Comparison of ENCODE assay signal across 12 mouse cellular contexts in genomic region chr12:105543751-105544150, GRCm38 (mm10). TPM values are rescaled to one million over a fixed set of nuclear protein-coding genes. Genes with fewer than 3 reads are reported as not detected.
A peak's percentile ranks its signal among the peaks of the same experiment; 100 is the strongest.
DNase-seq lines count a peak whose midpoint lies in the region.
"Had no signal": no experiment of that assay in that cellular context is flagged by ENCODE, and none has a peak within 500 bp of the region (broad histone marks: within the 10 kb centered on the region; RNA-seq: fewer than 3 reads in every experiment).

No protein-coding gene starts in this region.

- peak; percentile 39 for DNase-seq in layer of hippocampus, adult 11-12 months (ENCODE audit: low spot score)
- DNase-seq in layer of hippocampus, postnatal 10 days (ENCODE audit: low spot score in 2 of 2) = no peak
- DNase-seq in 3T3-L1 (ENCODE audit: low read depth, low spot score) (peak; percentile 85), NIH3T3 (ENCODE audit: low read depth) (peak; percentile 52)
- peak; percentile 57 to 67 for DNase-seq in left cerebral cortex, adult 9 months (ENCODE audit: low spot score in 2 of 2)
- no peak for DNase-seq in T-cell, adult 2 months (ENCODE audit: low spot score)
- DNase-seq in ovary, postnatal 36 days (ENCODE audit: low spot score) = no peak
- DNase-seq: adrenal gland, adult 8-10 months; cerebellum, adult 11-12 months; gastrocnemius, adult 2 months; liver, postnatal 0 days; midbrain, embryonic 14.5 days had no signal

RNA-seq across cellular contexts. Expression of gene Bdkrb2, which starts 19.3 kb away (rescaled TPM):
- under 1 TPM; 0.57 to 0.60 TPM for total RNA-seq in layer of hippocampus, postnatal 10 days (2021)

RNA-seq across cellular contexts. Expression of gene Bdkrb1, which starts 59.1 kb away (rescaled TPM):
- not detected for total RNA-seq in layer of hippocampus, postnatal 10 days (2021)
- total RNA-seq: adrenal gland, adult 8-10 months had no signal

Comparison
In these comparisons a context has a peak if more than half of its experiments do, and no peak if none do; other contexts are left out.
1. DNase-seq: peak in layer of hippocampus, adult 11-12 months (single experiment), 3T3-L1 (single experiment), NIH3T3 (single experiment) and left cerebral cortex, adult 9 months (2 of 2); none in layer of hippocampus, postnatal 10 days (0 of 2), T-cell, adult 2 months (single experiment) and ovary, postnatal 36 days (single experiment).